Mouse (Mus musculus) MEL (cell line): ENCODE results near the gene Secisbp2.

Experiments used
- CTCF ChIP-seq, 3 experiments: IDR thresholded peaks in 2 of 3; conservative IDR thresholded peaks in 1 of 3; 2 replicates each; pipeline ENCODE4 v1.5.1; 2011 to 2012; ENCODE audit warnings: low read length in 3 of 3, low read depth in 2 of 3, mild to moderate bottlenecking in 2 of 3, improper control_type of control experiment in 1 of 3, inconsistent platforms in 1 of 3, mixed read lengths in 1 of 3, moderate library complexity in 1 of 3; ENCODE audit not compliant: control insufficient read depth in 1 of 3, insufficient read depth in 1 of 3, poor library complexity in 1 of 3, severe bottlenecking in 1 of 3
- E2F4 ChIP-seq: IDR thresholded peaks from 2 replicates; pipeline ENCODE4 v1.6.1; 2011; ENCODE audit warnings: low read depth, low read length, improper control_type of control experiment, borderline replicate concordance
- GATA1 ChIP-seq: IDR thresholded peaks from 2 replicates; pipeline ENCODE4 v1.6.1; 2011; ENCODE audit warnings: low read depth, low read length, improper control_type of control experiment
- HCFC1 ChIP-seq: IDR thresholded peaks from 2 replicates; pipeline ENCODE4 v1.6.1; 2012; ENCODE audit warnings: low read depth, mild to moderate bottlenecking, inconsistent platforms, low read length, improper control_type of control experiment, moderate library complexity
- POLR2A ChIP-seq, 2 experiments: IDR thresholded peaks; 2 replicates each; pipeline ENCODE4 v1.6.1; 2011 to 2012; ENCODE audit warnings: low read length in 2 of 2, mild to moderate bottlenecking in 2 of 2, control low read depth in 1 of 2, improper control_type of control experiment in 1 of 2, low read depth in 1 of 2, moderate library complexity in 1 of 2; ENCODE audit not compliant: control insufficient read depth in 1 of 2, insufficient read depth in 1 of 2, poor library complexity in 1 of 2
- POLR2AphosphoS2 ChIP-seq: IDR thresholded peaks from 2 replicates; pipeline ENCODE4 v1.6.1; 2011; ENCODE audit warnings: low read length, improper control_type of control experiment
- USF1 ChIP-seq: IDR thresholded peaks from 2 replicates; pipeline ENCODE4 v1.6.1; 2014; ENCODE audit warnings: low read depth, mild to moderate bottlenecking, inconsistent platforms, low read length, improper control_type of control experiment, moderate library complexity

- no peak for TF ChIP-seq POLR2A (IDR thresholded peaks at IDR 0.05; ENCODE audit: control insufficient read depth in 1 of 2, insufficient read depth in 1 of 2, low read depth in 1 of 2, low read length in 2 of 2, poor library complexity in 1 of 2)
- TF ChIP-seq CTCF (IDR thresholded peaks at IDR 0.05 in 2 of 3, conservative IDR thresholded peaks at IDR 0.05 in 1 of 3; ENCODE audit: control insufficient read depth in 1 of 3, insufficient read depth in 1 of 3, low read depth in 2 of 3, low read length in 3 of 3, poor library complexity in 1 of 3, severe bottlenecking in 1 of 3) = no peak
- no peak for TF ChIP-seq E2F4
- no peak for TF ChIP-seq HCFC1
- no peak for TF ChIP-seq GATA1
- no peak for TF ChIP-seq USF1
- no peak for TF ChIP-seq POLR2AphosphoS2
These were observed 23.1 kb upstream of the Secisbp2 start for GRCm38 (mm10) chr13:51628273-51628848.
